Mouse (Mus musculus) thymus, postnatal 4 days (tissue): ENCODE data around the gene Azin2.

Experiments used
- DNase-seq: peaks from one replicate; pipeline ENCODE4 v3.0.0; 2021

The Azin2 gene

GRCm38 (mm10) chr4:128894112-128894511 lies 68.1 kb downstream of the Azin2 start:
- no peak for DNase-seq

- DNase-seq, result no peak
Observed at GRCm38 (mm10) chr4:128892188-128892587, 70.1 kb downstream of the Azin2 start.

- DNase-seq, result no peak
Observed at GRCm38 (mm10) chr4:128891746-128892145, 70.5 kb downstream of the Azin2 start.

- DNase-seq, result no peak
Observed at GRCm38 (mm10) chr4:128891157-128891556, 71.1 kb downstream of the Azin2 start.

GRCm38 (mm10) chr4:128889752-128890630 lies 72.3 kb downstream of the Azin2 start:
- no peak for DNase-seq

- DNase-seq, result no peak
Observed at GRCm38 (mm10) chr4:128888436-128888990, 73.7 kb downstream of the Azin2 start.

GRCm38 (mm10) chr4:128887641-128888091 lies 74.6 kb downstream of the Azin2 start:
- no peak for DNase-seq

- DNase-seq, result no peak
Observed at GRCm38 (mm10) chr4:128887026-128887425, 75.2 kb downstream of the Azin2 start.

GRCm38 (mm10) chr4:128886571-128886970 lies 75.7 kb downstream of the Azin2 start:
- DNase-seq, result no peak

GRCm38 (mm10) chr4:128885540-128885939 lies 76.7 kb downstream of the Azin2 start:
- DNase-seq, result no peak

GRCm38 (mm10) chr4:128884711-128885095 lies 77.5 kb downstream of the Azin2 start:
- DNase-seq, result no peak

GRCm38 (mm10) chr4:128883801-128884710 lies 78.2 kb downstream of the Azin2 start:
- DNase-seq, result peak; percentile 53

- peak; percentile 79 for DNase-seq
Observed at GRCm38 (mm10) chr4:128883379-128883781, 78.9 kb downstream of the Azin2 start, which contains the start of gene Trim62. Gene Trim62, plus strand, starts transcription at chr4:128883580.
